Mouse (Mus musculus) kidney, adult 2 months (tissue): ENCODE measurements around the gene Eya2. TPM values are rescaled to one million over a fixed set of nuclear protein-coding genes. Genes with fewer than 3 reads are reported as not detected.

Experiments used
- DNase-seq: peaks from one replicate; pipeline ENCODE4 v3.0.0; 2021
- H3K27ac ChIP-seq: fragments of 200-500 bp; 2 replicates; pipeline ENCODE4 v1.5.1; 2012; ENCODE audit warnings: low read depth, low read length, control low read depth, inconsistent platforms; ENCODE audit not compliant: insufficient read depth
- H3K27me3 ChIP-seq: fragments of 200-500 bp; replicated peaks from 2 replicates; pipeline ENCODE4 v1.6.1; 2012; ENCODE audit warnings: mild to moderate bottlenecking, moderate library complexity, low read length, inconsistent platforms; ENCODE audit not compliant: control insufficient read depth, insufficient read depth
- H3K36me3 ChIP-seq: fragments of 200-500 bp; 2 replicates; pipeline ENCODE4 v1.6.1; 2012; ENCODE audit warnings: mild to moderate bottlenecking, moderate library complexity, low read length, inconsistent platforms; ENCODE audit not compliant: control insufficient read depth, insufficient read depth
- H3K4me1 ChIP-seq: fragments of 200-500 bp; 2 replicates; pipeline ENCODE4 v1.6.1; 2011; ENCODE audit warnings: low read length; ENCODE audit not compliant: control insufficient read depth, insufficient read depth
- H3K4me3 ChIP-seq: fragments of 200-500 bp; 2 replicates; pipeline ENCODE4 v1.5.1; 2011; ENCODE audit warnings: mild to moderate bottlenecking, low read depth, low read length, control low read depth; ENCODE audit not compliant: insufficient read depth
- CTCF ChIP-seq: fragments of 200-500 bp; conservative IDR thresholded peaks from 2 replicates; pipeline ENCODE4 v1.5.1; 2011; ENCODE audit warnings: low read depth, mild to moderate bottlenecking, control low read depth, low read length, moderate library complexity, mixed read lengths; ENCODE audit not compliant: insufficient read depth, insufficient read length
- POLR2A ChIP-seq: fragments of 200-500 bp; IDR thresholded peaks from one replicate; pipeline ENCODE4 v1.6.1; 2011; ENCODE audit warnings: low read depth, low read length, control low read depth
- WGBS: fragments of 180-500 bp; shearing (Covaris S2); methylation state at CpG from one replicate; pipeline ENCODE4 v1.1.7; 2018; 5-methylcytosine and 5-hydroxymethylcytosine counted together
- polyA plus RNA-seq: library from polyadenylated mRNA; depleted of rRNA; stranded (reverse); fragments of >200 nt; gene quantifications from 2 replicates; pipeline ENCODE4 v1.2.3, GENCODE M21; 2012

Gene Eya2
- polyA plus RNA-seq, 1 experiment: 7.7 TPM

DNA sequence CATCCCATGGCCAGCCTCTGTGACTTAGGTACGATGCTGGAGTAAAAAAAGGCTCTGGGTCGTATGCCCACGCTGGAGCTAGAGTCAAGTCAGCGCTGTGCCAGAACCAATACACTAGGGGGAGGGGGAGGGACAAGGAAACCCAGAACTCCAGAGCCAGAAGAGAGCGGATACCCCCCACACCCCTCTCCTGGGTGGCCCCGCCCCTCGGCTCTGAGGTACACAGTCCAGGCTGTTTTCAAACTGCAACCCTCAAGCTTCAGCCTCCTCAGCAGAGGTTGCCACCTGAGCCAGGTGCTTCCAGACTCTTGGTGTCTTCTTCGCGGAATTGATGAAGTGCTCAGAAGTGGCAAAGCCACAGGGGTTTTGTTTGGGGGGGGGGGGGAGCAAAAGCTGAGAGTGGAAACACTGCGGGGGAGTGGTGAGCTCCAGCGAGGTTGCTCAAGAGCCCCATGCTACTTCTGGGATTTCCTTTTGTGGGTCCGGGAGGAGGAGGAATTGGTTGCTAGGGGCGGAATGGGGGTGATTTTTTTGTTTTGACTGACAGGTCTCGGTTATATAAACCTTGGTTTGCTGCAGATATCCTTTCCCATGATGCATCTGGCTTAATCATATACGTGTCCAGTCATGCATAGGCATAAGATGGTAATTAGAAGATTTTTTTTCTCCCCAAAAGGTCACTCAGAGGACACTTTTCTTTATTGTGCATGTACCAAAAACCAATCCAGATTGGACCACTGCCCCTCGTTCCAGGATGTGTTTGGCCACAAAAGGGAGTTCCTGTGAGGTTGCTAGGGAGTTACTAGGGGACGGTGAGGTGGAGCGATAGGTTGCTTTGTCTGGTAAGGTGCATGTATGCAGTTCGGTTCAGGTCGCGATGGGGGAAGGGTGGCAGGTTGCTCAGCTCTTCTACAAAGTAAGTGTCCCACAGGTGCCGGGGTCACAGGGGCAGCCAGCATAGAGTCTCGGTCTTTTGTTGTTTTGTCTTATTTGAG lies 122.6 kb downstream of the Eya2 start:
- WGBS: 63% methylated on average over 23 of the region's 23 CpGs
- H3K36me3 ChIP-seq: no peaks in the 10 kb centered on the region
- H3K27ac ChIP-seq: no peak overlapping the region
- H3K4me1 ChIP-seq: no peaks in the 10 kb centered on the region
- no peak for DNase-seq
- no peaks in the 10 kb centered on the region for H3K27me3 ChIP-seq
- TF ChIP-seq CTCF (no peak), POLR2A (no peak)
- H3K4me3 ChIP-seq: no peak overlapping the region

DNA sequence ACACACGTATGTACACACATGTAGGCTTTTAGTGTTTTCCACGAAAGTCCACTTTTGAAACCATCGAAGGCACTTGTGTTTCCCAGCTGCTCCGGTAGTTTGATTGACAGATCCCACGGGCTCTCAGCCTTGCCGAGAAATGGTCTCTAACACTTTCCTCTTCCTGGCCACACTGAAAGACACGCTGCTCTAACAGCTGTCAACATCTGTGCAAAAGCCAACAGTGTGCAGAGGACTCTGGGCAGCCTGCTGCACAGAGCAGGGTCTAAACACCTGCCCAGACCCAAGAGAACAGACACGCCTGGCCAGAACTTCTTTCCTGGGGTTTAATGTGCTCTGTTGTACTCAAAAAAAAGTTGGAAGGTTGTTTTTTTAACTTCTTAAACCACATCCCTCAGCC lies 124.5 kb downstream of the Eya2 start:
- H3K36me3 ChIP-seq: no peaks in the 10 kb centered on the region
- H3K4me3 ChIP-seq: no peak overlapping the region
- DNase-seq: no peak
- no peaks in the 10 kb centered on the region for H3K4me1 ChIP-seq
- 74% methylated on average over 8 of the region's 8 CpGs for WGBS
- TF ChIP-seq POLR2A (no peak), CTCF (no peak)
- H3K27me3 ChIP-seq: no peaks in the 10 kb centered on the region
- H3K27ac ChIP-seq: no peak overlapping the region

DNA sequence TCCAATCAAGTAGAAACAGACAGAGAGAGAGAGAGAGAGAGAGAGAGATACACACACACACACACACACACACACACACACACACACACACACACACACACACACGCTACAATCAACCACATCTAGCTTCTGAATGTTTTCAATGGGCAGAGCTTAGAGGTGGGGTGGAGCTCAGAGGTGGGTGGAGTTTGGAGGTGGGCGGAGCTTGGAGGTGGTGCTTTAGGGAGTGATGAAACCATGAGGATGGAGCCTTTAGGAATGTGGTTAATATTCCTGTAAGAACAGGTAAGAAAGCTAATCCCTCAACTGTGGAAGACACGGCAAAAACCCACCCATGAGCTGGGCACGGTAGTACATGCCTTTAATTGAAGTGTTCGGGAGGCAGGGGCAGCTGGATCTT lies 127.1 kb downstream of the Eya2 start:
- no peak for TF ChIP-seq CTCF
- no peak for TF ChIP-seq POLR2A
- no peak for DNase-seq
- Histone ChIP-seq H3K27me3 (no peaks in the 10 kb centered on the region), H3K27ac (no peak overlapping the region), H3K36me3 (no peaks in the 10 kb centered on the region), H3K4me1 (no peaks in the 10 kb centered on the region), H3K4me3 (no peak overlapping the region)
- 94% methylated on average over 5 of the region's 5 CpGs for WGBS

DNA sequence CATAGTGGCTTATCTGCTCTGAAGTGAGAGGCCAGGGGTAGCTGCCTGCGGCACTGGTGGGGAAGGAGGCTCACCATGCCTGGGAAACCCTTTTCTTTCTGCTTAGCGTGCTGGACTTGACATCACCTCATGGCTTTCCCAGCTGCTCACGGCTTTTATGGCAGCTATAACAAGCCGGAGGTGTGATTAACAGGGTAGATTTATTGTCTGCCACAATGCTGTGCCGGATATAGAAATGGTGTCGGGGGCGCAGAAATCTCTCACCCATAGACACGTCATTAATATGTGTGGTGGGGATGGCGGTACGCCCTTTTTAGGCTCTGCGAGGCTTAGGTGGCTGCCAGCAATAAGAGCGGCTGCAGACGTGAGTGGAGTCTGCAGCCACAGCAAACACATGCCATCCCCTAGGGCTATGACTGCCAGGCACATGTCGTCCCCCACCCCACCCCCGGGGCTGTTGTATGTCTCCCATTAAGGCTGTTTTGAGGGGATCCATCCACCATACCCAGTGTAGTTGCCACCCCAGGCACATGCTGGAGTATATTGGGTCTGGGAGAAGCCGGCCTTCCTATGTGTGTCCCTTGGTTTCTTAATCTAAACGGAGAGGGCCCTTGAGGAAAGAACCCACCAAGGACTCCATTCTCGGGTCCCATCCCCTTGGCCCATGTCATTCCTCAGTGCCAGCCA lies 137.9 kb downstream of the Eya2 start:
- Histone ChIP-seq H3K4me1 (no peaks in the 10 kb centered on the region), H3K4me3 (no peak overlapping the region), H3K27ac (no peak overlapping the region; the same call in 1 of the 2 replicates), H3K27me3 (no peaks in the 10 kb centered on the region), H3K36me3 (no peaks in the 10 kb centered on the region)
- TF ChIP-seq CTCF: no peak
- TF ChIP-seq POLR2A: no peak
- DNase-seq: no peak
- WGBS: 36% methylated on average over 18 of the region's 18 CpGs

DNA sequence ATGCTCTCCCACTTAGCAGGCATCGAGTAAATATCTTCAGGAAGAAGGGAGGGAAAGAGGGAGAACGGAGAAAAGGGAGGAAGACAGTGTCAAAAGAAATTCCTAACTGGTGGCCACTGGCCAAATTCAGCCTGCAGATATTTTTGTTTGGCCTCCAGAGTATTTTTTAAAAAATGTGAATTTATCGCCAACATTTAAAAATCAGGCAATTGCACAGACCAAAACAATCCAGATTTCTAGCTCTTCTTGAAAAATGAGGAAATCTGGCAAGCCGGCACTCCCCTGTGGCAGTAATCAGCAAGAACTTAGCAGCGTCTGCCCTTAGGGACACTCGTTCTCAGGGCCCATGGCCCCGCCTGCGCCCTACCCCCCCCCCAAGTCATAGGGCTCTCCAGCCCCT lies 138.9 kb downstream of the Eya2 start:
- Histone ChIP-seq H3K27ac (no peak overlapping the region), H3K36me3 (no peaks in the 10 kb centered on the region), H3K4me3 (no peak overlapping the region), H3K27me3 (no peaks in the 10 kb centered on the region), H3K4me1 (no peaks in the 10 kb centered on the region)
- no peak for TF ChIP-seq POLR2A
- no peak for TF ChIP-seq CTCF
- DNase-seq: peak; percentile 51
- WGBS: 69% methylated on average over 8 of the region's 8 CpGs

DNA sequence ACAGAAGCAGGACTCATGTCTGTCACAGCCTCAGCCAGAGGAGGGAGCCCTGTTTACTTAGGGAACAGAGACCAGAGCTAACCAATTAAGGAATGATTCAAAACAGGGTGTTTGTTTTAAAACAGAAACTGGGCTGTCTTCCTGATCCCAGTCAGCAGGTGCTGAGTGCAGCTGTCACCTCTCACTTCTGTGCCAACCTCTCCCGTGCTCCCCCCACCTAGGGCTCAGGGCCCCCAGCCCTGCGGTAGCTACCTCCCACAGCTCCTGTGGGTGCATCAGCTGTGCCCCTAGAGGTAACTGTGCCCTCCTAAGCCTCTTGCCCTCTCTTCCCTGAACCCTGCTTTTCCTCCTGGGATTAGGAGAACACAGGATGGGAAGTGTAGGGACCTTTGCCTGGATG lies 141.5 kb downstream of the Eya2 start:
- no peak for TF ChIP-seq CTCF
- no peak for TF ChIP-seq POLR2A

DNA sequence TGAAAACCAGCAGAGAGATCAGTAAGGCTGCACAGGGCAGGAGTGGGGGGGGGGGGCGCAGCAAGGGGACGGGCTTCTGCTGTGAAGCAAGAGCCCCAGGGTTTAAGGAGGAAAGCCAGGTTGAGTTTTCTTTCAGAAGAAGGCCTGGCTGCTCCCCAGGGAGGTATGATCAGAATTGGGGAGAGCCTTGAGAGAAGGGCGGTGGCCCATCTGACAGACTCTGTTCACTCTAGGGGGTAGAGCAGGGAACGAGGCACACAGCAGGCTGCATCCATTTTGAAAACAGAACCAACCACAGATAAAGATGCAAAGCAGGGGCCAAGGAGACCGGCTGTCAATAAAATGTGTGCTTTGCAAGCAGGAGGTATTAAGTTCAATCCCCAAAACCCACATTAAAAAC lies 145.5 kb downstream of the Eya2 start:
- 77% methylated on average over 5 of the region's 5 CpGs for WGBS
- DNase-seq: no peak
- TF ChIP-seq CTCF (no peak), POLR2A (no peak)
- H3K27ac ChIP-seq: no peak overlapping the region
- no peaks in the 10 kb centered on the region for H3K36me3 ChIP-seq
- no peaks in the 10 kb centered on the region for H3K27me3 ChIP-seq
- H3K4me1 ChIP-seq: no peaks in the 10 kb centered on the region
- no peak overlapping the region for H3K4me3 ChIP-seq

More for the DNA sequence above, 141.5 kb downstream of the Eya2 start:
- Histone ChIP-seq H3K4me3 (no peak overlapping the region), H3K4me1 (no peaks in the 10 kb centered on the region), H3K27ac (no peak overlapping the region), H3K36me3 (no peaks in the 10 kb centered on the region), H3K27me3 (no peaks in the 10 kb centered on the region)
- DNase-seq: no peak
- 53% methylated on average over 2 of the region's 2 CpGs for WGBS
